Mouse (Mus musculus): ENCODE data around the gene Apobec1.
"Not testable (repeated sequence)": the region's sequence is repeated elsewhere in the genome, so short reads cannot be mapped to it uniquely, and the experiment has no call there.

The Apobec1 gene

DNA sequence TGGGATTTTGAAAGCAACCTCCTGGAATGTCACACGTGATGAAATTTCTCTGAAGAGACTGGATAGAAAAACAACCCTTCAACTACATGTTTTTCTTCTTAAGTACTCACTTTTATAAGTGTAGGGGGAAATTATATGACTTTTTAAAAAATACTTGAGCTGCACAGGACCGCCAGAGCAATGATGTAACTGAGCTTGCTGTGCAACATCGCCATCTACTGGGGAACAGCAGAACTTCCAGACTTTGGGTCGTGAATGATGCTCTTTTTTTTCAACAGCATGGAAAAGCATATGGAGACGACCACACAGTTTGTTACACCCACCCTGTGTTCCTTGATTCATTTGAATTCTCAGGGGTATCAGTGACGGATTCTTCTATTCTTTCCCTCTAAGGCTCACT, 39.8 kb downstream of the Apobec1 start:
- peak in 1 of 2 experiments; percentile 32 for DNase-seq (ENCODE audit: low read depth in 1 of 2, low spot score in 2 of 2)

GRCm38 (mm10) chr6:122561005-122561404, 41.2 kb downstream of the Apobec1 start:
- DNase-seq (ENCODE audit: low read depth in 1 of 2, low spot score in 2 of 2) = no peak

DNA sequence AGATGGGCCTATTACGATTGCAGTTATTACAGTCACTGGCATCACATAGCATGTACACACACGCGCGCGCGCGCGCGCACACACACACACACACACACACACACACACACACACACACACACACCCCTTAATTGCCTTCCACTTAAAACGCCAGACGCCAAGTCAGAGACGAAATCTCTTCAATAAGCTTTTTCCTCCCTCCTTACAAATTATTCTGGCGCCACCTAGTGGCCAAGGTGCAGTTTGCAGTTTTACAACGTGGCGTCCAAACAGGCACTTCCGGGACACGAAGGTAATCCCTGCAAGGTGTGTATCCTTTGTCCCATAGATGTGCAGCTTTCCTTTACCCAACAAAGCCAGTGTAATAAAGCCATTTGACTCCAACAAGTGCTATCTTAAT, 41.8 kb downstream of the Apobec1 start:
- DNase-seq (ENCODE audit: low read depth in 1 of 2, low spot score in 2 of 2) = peak; percentile 23 to 59

DNA sequence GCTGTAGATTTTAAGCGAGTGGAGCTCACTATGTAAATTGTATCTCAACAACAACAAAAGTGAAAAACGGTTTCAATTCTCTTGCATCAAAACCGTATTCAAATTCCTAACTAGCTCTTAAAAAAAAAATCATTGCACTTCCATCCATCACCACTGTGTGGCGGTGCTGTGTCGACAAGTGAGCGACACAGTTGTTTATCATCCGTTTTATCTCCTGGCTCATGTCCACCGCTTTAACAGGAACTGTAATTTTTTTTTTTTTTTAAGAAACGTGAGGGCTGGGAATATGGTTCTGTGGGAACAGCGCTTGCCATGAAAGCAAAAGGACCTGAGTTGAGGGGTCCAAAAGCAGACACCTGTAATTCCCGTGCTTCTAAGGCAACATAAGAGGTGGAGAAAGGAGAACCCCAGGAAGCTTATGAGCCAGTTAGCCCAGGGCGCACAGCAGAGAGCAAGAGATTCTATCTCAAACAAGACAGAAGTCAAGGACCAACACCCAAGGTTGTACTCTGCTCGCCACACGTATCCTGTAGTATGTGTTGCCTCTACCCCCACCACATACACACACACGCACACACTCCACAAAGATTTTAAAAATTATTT, 45.2 kb downstream of the Apobec1 start:
- peak in 1 of 2 experiments; percentile 60 for DNase-seq (ENCODE audit: low read depth in 1 of 2, low spot score in 2 of 2)

GRCm38 (mm10) chr6:122555266-122555665, 47.0 kb downstream of the Apobec1 start:
- DNase-seq (ENCODE audit: low read depth in 1 of 2, low spot score in 2 of 2) = no peak

DNA sequence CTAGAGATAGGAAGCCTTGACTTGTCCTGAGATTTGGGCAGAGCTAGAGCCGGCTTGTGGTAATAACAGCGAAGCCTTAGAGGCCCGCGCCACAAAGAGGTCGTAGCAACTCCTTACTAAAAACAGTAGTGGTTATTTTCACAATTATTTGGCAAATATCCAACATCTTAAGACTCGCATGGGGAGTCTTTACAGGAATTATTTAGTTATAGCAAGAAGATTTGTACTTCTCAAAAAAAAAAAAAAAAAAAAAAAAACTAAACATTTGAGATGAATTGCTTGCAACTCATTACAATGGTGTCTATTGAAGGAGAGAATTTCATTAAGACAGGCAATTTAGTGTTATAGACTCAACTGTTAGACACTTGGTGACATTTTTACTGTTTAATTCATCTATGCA, 48.1 kb downstream of the Apobec1 start:
- no peak for DNase-seq (ENCODE audit: low read depth in 1 of 2, low spot score in 2 of 2)

DNA sequence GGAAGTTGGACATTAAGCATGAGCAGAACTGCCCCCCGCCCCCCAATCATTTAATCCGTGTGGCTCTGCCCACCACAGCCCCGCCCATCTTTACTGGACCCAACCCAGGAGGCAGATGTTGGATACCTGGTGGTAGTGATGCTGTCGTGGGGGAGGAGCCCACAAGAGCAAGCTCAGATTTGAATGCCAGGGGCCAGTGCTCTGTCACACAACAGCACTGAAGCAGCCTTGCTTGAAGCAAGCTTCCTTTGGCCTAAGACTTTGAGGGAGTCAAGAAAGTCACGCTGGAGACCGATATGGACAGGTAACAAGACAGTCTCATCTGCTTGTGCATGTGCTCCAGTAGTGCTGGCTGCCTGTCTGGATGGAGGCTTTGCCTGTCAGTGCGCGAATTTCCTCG, 48.6 kb downstream of the Apobec1 start, which contains the start of gene Aicda:
Gene Aicda, plus strand, starts transcription at position 196 of the 400 bp plus-strand sequence.
- DNase-seq (ENCODE audit: low read depth in 1 of 2, low spot score in 2 of 2) = no peak

DNA sequence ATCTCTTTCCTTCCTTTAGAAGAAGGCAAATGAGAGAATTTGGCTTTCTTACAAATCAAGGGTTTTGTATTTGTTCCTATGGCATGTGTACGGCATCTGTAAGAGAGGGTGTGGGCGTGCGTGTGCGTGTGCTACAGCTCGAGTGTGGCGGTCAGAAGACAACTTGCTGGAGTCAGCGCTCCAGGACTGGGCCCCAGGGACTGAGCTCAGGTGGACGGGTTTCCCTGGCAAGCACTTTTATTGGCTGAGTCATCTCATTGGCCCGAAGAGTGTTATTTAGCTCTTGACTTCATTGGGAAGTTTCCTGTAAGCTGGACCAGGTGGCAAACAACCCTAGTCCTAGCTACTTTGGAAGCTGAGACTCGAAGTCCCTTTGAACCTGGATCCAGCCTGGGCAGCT, 56.3 kb downstream of the Apobec1 start:
- no peak for DNase-seq (ENCODE audit: low read depth in 1 of 2, low spot score in 2 of 2)

DNA sequence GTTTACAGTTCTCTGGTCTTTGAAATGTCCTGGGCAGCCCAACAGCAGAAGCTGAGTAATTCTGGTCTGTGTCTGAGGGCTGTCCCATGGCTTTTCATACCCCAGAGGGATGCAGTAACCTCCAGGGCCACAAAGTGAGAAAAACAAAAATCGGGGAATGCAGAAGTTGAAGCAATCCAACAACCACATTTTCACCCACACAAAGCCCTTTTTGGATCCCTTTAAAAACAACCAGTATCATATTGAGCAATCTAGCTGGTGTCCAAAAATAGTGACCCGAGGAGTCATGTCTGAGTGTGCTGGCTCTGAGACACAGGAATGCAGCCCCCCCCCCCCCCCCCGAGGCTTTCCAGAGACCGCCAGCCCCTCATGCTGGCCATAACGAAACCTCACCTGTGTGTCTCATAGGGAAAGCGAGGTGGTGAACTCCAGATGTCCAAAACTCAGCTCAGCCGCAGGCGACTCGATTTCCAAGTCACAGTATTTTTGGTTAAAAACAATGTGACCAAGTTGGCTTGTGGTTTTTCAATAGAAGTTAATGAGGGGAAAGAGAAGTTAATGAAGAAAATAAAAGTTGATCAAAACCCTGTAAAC, 56.9 kb downstream of the Apobec1 start:
- DNase-seq (ENCODE audit: low read depth in 1 of 2, low spot score in 2 of 2) = no peak

- no peak for DNase-seq (ENCODE audit: low read depth in 1 of 2, low spot score in 2 of 2)
These were observed 57.6 kb downstream of the Apobec1 start for GRCm38 (mm10) chr6:122544672-122545071.

DNA sequence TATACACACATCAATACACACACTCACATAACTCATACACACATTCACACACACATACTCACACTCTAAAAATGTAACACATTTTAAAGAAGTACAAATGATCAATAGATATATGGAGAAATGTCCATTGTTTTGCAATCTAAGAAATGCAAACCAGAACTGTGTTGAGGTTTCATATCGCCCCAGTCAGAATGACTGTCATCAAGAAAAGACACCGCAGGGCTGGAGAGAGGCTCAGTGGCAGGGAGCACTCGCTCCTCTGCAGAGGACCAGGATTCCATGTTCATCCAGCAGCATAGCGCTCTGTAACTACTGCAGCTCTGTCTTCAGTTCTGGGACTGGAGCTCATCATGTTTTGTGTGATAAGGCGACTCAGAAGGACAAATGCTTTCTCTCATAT, 58.7 kb downstream of the Apobec1 start:
- no peak for DNase-seq (ENCODE audit: low read depth in 1 of 2, low spot score in 2 of 2)

DNA sequence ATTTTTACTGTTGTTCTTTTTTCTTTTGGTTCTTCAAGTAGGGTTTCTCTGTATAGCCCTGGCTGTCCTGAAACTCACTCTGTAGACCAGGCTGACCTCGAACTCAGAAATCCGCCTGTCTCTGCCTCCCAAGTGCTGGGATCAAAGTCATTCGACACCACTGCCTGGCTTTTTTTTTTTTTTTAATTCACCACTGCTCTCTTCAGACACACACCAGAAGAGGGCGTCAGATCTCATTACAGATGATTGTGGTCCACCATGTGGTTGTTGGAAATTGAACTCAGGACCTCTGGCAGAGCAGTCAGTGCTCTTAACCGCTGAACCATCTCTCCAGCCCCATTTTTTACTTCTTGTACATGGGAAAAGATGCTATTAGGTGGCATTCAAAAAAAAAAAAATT, 59.8 kb downstream of the Apobec1 start:
- DNase-seq (ENCODE audit: low read depth in 1 of 2, low spot score in 2 of 2) = not testable (repeated sequence)

- DNase-seq (ENCODE audit: low read depth in 1 of 2, low spot score in 2 of 2) = no peak
These were observed 62.7 kb downstream of the Apobec1 start for GRCm38 (mm10) chr6:122539564-122539963.

DNA sequence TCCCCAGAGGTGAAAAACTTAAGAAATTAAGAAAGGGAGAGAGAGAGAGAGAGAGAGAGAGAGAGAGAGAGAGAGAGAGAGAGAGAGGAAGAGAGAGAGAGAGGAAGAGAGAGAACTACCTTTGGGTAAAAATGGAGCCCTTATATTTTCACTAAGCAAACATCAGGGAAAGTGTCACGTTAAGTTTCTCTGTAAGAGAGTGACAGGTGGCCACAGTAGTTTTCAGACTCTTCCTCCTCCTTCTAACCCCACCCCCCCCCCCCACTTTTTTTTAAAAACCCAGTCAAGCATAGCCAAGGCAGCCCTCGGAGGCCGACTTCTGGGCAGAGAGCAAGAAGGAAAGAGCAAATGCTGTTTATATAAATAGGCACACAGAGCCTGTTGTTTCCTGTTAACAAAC, 68.2 kb downstream of the Apobec1 start:
- DNase-seq (ENCODE audit: low read depth in 1 of 2, low spot score in 2 of 2) = no peak

DNA sequence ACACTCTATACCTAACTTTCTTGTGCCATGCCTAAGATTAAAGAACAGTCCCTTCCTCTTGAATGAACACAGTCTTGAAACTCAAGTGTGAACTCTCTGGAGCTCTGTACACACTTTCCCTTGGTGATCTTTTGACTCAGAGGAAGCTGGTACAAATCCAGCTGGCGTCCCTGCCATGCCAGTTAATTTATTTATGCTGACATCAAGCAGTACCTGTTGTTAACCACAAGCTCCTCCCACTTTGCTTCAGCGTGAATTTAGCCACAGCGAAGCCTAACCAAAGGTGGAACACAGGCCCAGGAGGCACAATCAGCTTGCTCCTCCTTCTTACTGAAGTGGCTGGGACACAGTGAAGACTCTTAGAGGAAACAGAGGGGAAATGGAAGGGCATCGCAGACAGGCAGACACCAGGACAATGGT, 69.4 kb downstream of the Apobec1 start:
- DNase-seq (ENCODE audit: low read depth in 1 of 2, low spot score in 2 of 2) = no peak

- DNase-seq (ENCODE audit: low read depth in 1 of 2, low spot score in 2 of 2) = no peak
These were observed 70.6 kb downstream of the Apobec1 start for GRCm38 (mm10) chr6:122531466-122532174.

- no peak for DNase-seq (ENCODE audit: low read depth in 1 of 2, low spot score in 2 of 2)
These were observed 74.1 kb downstream of the Apobec1 start for GRCm38 (mm10) chr6:122528136-122528535.

Measured in monocyte, adult 2 months (primary cell).